Mouse (Mus musculus): ENCODE measurements around the gene Snd1. TPM values are rescaled to one million over a fixed set of nuclear protein-coding genes. Genes with fewer than 3 reads are reported as not detected.

Snd1 gene
- polyA plus RNA-seq, 2 experiments, result 104 to 120 TPM

DNA sequence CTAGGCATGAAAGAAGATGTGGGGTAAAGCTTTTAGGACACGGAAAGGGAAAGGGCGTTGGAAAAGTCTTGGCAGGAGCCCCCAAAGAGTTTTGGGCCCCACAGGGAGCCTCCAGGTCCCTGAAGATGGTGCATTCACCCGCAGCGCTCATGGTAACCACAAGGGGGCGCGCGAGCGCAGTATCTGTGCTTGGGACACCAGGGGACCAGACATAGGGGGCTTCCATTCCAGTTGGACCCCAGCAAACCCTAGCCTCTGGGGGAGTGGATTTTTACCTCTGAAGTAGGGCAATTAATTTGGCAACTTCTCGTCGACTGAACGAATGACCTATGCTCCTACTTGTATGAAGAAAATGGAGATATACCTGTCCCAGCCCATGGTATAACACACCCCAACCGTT, 474.3 kb downstream of the Snd1 start:
- no peaks in the 10 kb centered on the region for H3K9me3 ChIP-seq (ENCODE audit: control insufficient read depth, low read length)
- H3K27me3 ChIP-seq (ENCODE audit: control insufficient read depth, insufficient read depth, low read length), result no peaks in the 10 kb centered on the region
- H3K4me3 ChIP-seq (replicated peaks; ENCODE audit: low read length), result no peak overlapping the region
- H3K4me1 ChIP-seq (ENCODE audit: control insufficient read depth, insufficient read depth, low read length), result no peaks in the 10 kb centered on the region
- ATAC-seq (ENCODE audit: low FRiP score, low read depth), result no peak
- H3K27ac ChIP-seq (replicated peaks; ENCODE audit: low read depth, low read length), result no peak overlapping the region
- no peaks in the 10 kb centered on the region for H3K36me3 ChIP-seq (ENCODE audit: control insufficient read depth, insufficient read depth, low read length)
- no peak overlapping the region for H3K4me2 ChIP-seq (replicated peaks; ENCODE audit: low read depth, low read length, severe bottlenecking)
- no peak for TF ChIP-seq POLR2A (IDR thresholded peaks at IDR 0.05; ENCODE audit: borderline replicate concordance, extremely low read depth, insufficient read depth, insufficient read length)
- 18% methylated on average over 12 of the region's 12 CpGs for WGBS
- no peak overlapping the region for H3K9ac ChIP-seq (ENCODE audit: low read depth, low read length, severe bottlenecking)
- DNase-seq (ENCODE audit: low spot score), result no peak

DNA sequence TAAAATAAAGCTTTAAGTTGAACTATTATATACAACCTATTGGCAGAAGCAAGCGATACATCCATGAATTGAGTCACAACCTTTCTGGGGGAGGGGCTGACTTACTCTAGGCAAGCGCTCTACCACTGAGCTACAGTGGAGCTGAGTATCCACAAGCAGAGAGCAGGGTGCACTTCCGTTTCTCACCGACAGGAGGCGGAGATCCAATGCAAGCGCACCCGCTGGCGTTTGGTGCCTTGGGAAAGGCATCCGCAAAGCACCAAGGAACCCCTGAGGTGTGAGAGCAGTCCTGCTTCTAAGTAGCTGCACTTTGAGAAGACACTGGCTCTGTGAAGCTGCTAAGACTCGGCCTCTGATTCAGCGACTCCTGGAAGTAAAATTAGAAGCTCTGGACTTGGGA, 480.6 kb downstream of the Snd1 start:
- Histone ChIP-seq H3K36me3 (ENCODE audit: control insufficient read depth, insufficient read depth, low read length) (no peaks in the 10 kb centered on the region), H3K4me3 (replicated peaks; ENCODE audit: low read length) (no peak overlapping the region), H3K9me3 (ENCODE audit: control insufficient read depth, low read length) (no peaks in the 10 kb centered on the region), H3K4me1 (ENCODE audit: control insufficient read depth, insufficient read depth, low read length) (no peaks in the 10 kb centered on the region), H3K4me2 (replicated peaks; ENCODE audit: low read depth, low read length, severe bottlenecking) (no peak overlapping the region), H3K27me3 (ENCODE audit: control insufficient read depth, insufficient read depth, low read length) (no peaks in the 10 kb centered on the region), H3K9ac (ENCODE audit: low read depth, low read length, severe bottlenecking) (no peak overlapping the region), H3K27ac (replicated peaks; ENCODE audit: low read depth, low read length) (no peak overlapping the region)
- WGBS, result 18% methylated on average over 11 of the region's 11 CpGs
- no peak for TF ChIP-seq POLR2A (IDR thresholded peaks at IDR 0.05; ENCODE audit: borderline replicate concordance, extremely low read depth, insufficient read depth, insufficient read length)
- ATAC-seq (ENCODE audit: low FRiP score, low read depth) (no peak), DNase-seq (ENCODE audit: low spot score) (no peak)

DNA sequence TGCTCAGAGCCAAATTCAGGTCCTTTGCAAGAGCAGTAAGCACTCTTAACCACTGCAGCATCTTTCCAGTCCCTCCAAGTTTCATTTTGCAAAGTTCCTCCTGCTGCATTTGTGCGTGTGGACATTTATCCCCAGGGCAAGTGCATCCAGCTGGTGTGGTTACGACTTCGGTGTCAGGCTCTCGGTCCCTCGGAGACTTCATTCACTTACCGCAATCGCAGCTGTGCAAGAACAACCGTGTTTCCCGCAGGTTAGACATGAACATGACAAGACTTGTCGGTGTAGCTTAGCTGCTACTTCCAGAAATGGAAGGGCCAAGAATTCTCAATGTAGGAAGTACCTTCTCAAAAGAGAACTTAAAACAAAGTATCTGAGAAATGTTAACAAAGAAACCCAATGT, 482.5 kb downstream of the Snd1 start:
- Histone ChIP-seq H3K9ac (ENCODE audit: low read depth, low read length, severe bottlenecking) (no peak overlapping the region), H3K4me3 (replicated peaks; ENCODE audit: low read length) (no peak overlapping the region), H3K4me1 (ENCODE audit: control insufficient read depth, insufficient read depth, low read length) (no peaks in the 10 kb centered on the region), H3K27me3 (ENCODE audit: control insufficient read depth, insufficient read depth, low read length) (no peaks in the 10 kb centered on the region), H3K36me3 (ENCODE audit: control insufficient read depth, insufficient read depth, low read length) (no peaks in the 10 kb centered on the region), H3K9me3 (ENCODE audit: control insufficient read depth, low read length) (no peaks in the 10 kb centered on the region), H3K4me2 (replicated peaks; ENCODE audit: low read depth, low read length, severe bottlenecking) (no peak overlapping the region), H3K27ac (replicated peaks; ENCODE audit: low read depth, low read length) (no peak overlapping the region)
- no peak for DNase-seq (ENCODE audit: low spot score)
- TF ChIP-seq POLR2A (IDR thresholded peaks at IDR 0.05; ENCODE audit: borderline replicate concordance, extremely low read depth, insufficient read depth, insufficient read length), result no peak
- ATAC-seq (ENCODE audit: low FRiP score, low read depth), result no peak
- 42% methylated on average over 10 of the region's 10 CpGs for WGBS

DNA sequence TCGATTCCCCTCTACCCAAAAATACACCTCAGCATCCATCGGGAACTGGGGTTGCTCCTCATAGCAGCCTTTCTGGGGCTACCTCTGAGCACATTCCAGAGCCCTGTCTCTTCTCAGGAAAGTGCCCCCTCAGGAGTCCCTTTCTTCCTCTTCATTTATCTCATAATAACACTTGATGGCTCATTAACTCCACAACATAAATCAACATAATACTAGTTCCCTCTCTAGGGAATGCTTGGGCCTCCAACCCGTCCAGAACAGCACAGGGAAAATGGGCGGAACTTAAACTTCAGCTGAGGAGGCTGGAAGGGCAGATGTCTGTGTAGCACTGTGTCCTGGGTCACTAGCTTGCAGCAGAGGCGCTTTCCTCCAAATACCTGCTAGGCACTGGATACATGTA, 488.2 kb downstream of the Snd1 start:
- no peak for DNase-seq (ENCODE audit: low spot score)
- no peaks in the 10 kb centered on the region for H3K36me3 ChIP-seq (ENCODE audit: control insufficient read depth, insufficient read depth, low read length)
- H3K4me1 ChIP-seq (ENCODE audit: control insufficient read depth, insufficient read depth, low read length), result no peaks in the 10 kb centered on the region
- no peaks in the 10 kb centered on the region for H3K27me3 ChIP-seq (ENCODE audit: control insufficient read depth, insufficient read depth, low read length)
- H3K4me2 ChIP-seq (replicated peaks; ENCODE audit: low read depth, low read length, severe bottlenecking), result no peak overlapping the region
- no peak overlapping the region for H3K27ac ChIP-seq (replicated peaks; ENCODE audit: low read depth, low read length)
- 50% methylated on average over 5 of the region's 5 CpGs for WGBS
- no peak for TF ChIP-seq POLR2A (IDR thresholded peaks at IDR 0.05; ENCODE audit: borderline replicate concordance, extremely low read depth, insufficient read depth, insufficient read length)
- H3K9me3 ChIP-seq (ENCODE audit: control insufficient read depth, low read length), result no peaks in the 10 kb centered on the region
- no peak for ATAC-seq (ENCODE audit: low FRiP score, low read depth)
- H3K4me3 ChIP-seq (replicated peaks; ENCODE audit: low read length), result no peak overlapping the region
- H3K9ac ChIP-seq (ENCODE audit: low read depth, low read length, severe bottlenecking), result no peak overlapping the region

DNA sequence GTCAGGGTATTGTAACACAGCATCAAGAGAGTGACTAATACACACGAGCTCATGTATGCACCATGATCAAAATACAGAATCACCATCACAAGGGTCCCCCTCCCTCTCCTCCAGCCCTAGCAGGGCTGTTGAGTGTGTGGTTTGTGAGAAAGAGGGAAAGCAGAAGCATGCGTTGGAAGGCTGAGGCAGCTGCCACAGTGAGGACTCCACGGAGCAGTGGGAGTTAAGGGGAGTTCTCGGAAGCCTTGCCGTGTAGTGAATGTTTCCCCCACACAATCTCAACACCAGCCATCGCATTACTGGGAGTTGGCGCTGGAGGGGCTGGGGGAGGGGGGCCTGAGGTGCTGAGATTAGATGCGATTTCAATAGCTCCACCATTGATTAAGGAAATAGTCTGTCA, 490.3 kb downstream of the Snd1 start:
- Histone ChIP-seq H3K9me3 (ENCODE audit: control insufficient read depth, low read length) (no peaks in the 10 kb centered on the region), H3K4me2 (replicated peaks; ENCODE audit: low read depth, low read length, severe bottlenecking) (no peak overlapping the region), H3K36me3 (ENCODE audit: control insufficient read depth, insufficient read depth, low read length) (no peaks in the 10 kb centered on the region), H3K4me3 (replicated peaks; ENCODE audit: low read length) (no peak overlapping the region), H3K27ac (replicated peaks; ENCODE audit: low read depth, low read length) (no peak overlapping the region), H3K4me1 (ENCODE audit: control insufficient read depth, insufficient read depth, low read length) (no peaks in the 10 kb centered on the region), H3K9ac (ENCODE audit: low read depth, low read length, severe bottlenecking) (no peak overlapping the region), H3K27me3 (ENCODE audit: control insufficient read depth, insufficient read depth, low read length) (no peaks in the 10 kb centered on the region)
- DNase-seq (ENCODE audit: low spot score) (no peak), ATAC-seq (ENCODE audit: low FRiP score, low read depth) (no peak)
- WGBS, result 55% methylated on average over 8 of the region's 8 CpGs
- no peak for TF ChIP-seq POLR2A (IDR thresholded peaks at IDR 0.05; ENCODE audit: borderline replicate concordance, extremely low read depth, insufficient read depth, insufficient read length)

DNA sequence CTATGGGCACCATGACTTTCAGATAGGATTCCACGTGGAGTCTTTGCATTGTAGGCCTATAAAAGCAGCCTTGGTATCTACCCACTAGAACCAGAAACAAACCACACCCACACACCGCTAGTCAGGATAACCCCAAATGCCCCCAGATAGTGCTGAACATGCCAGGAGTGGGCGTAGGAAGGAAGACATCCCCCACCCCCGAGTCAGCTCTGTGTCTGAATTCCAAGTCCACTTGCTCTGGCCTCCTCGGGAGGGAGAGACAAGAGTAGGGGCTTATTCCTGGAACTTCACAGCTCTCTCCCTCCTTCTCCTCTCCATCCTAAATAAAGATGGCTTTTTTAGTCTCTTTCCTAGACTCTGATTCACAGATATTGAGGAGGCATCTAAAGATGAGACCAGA, 494.7 kb downstream of the Snd1 start:
- no peak overlapping the region for H3K9ac ChIP-seq (ENCODE audit: low read depth, low read length, severe bottlenecking)
- H3K27ac ChIP-seq (replicated peaks; ENCODE audit: low read depth, low read length), result no peak overlapping the region
- no peaks in the 10 kb centered on the region for H3K9me3 ChIP-seq (ENCODE audit: control insufficient read depth, low read length)
- H3K4me3 ChIP-seq (replicated peaks; ENCODE audit: low read length), result no peak overlapping the region
- H3K4me2 ChIP-seq (replicated peaks; ENCODE audit: low read depth, low read length, severe bottlenecking), result no peak overlapping the region
- ATAC-seq (ENCODE audit: low FRiP score, low read depth) (no peak), DNase-seq (ENCODE audit: low spot score) (no peak)
- H3K27me3 ChIP-seq (ENCODE audit: control insufficient read depth, insufficient read depth, low read length), result no peaks in the 10 kb centered on the region
- 57% methylated on average over 5 of the region's 5 CpGs for WGBS
- no peak for TF ChIP-seq POLR2A (IDR thresholded peaks at IDR 0.05; ENCODE audit: borderline replicate concordance, extremely low read depth, insufficient read depth, insufficient read length)
- H3K36me3 ChIP-seq (ENCODE audit: control insufficient read depth, insufficient read depth, low read length), result no peaks in the 10 kb centered on the region
- no peaks in the 10 kb centered on the region for H3K4me1 ChIP-seq (ENCODE audit: control insufficient read depth, insufficient read depth, low read length)
